Mouse (Mus musculus) spleen, adult 18-20 months (tissue): ENCODE measurements at regions not wholly inside any gene's neighbourhood (a gene's known extent, or its start where the extent isn't known, plus 50 kb on each side); places are given as distances from the start of the nearest gene placed in this dataset.

ENCODE experiments used
- DNase-seq, 2 experiments: peaks; one replicate each; pipeline ENCODE4 v3.0.0; 2022; ENCODE audit warnings: mixed read lengths in 2 of 2

GRCm38 (mm10) chr8:109416327-109417100 is 77.3 kb upstream of the Pmfbp1 start:
- DNase-seq: no peak

- DNase-seq: no peak
These were observed 76.6 kb upstream of the Pmfbp1 start for GRCm38 (mm10) chr8:109417222-109417621.

GRCm38 (mm10) chr8:109417971-109418370 is 75.9 kb upstream of the Pmfbp1 start:
- DNase-seq: no peak

- no peak for DNase-seq
These were observed 74.7 kb upstream of the Pmfbp1 start for GRCm38 (mm10) chr8:109419029-109419596.

GRCm38 (mm10) chr8:109424004-109424403 is 69.8 kb upstream of the Pmfbp1 start:
- DNase-seq: no peak

GRCm38 (mm10) chr8:109428551-109428950 is 65.3 kb upstream of the Pmfbp1 start:
- DNase-seq: no peak

- DNase-seq: no peak
These were observed 59.3 kb upstream of the Pmfbp1 start for GRCm38 (mm10) chr8:109434538-109434937.

GRCm38 (mm10) chr8:109436056-109436455 is 57.8 kb upstream of the Pmfbp1 start:
- no peak for DNase-seq

- DNase-seq: no peak
These were observed 56.8 kb upstream of the Pmfbp1 start for GRCm38 (mm10) chr8:109436830-109437567.

- no peak for DNase-seq
These were observed 55.3 kb upstream of the Pmfbp1 start for GRCm38 (mm10) chr8:109438531-109438930.
